Mouse (Mus musculus) liver, embryonic 14.5 days (tissue): ENCODE results near the gene Cep95.

Experiments
- CTCF ChIP-seq: IDR thresholded peaks from 2 replicates; pipeline ENCODE4 v1.5.1; 2016; ENCODE audit warnings: antibody characterized with exemption, low read depth, control low read depth
- EP300 ChIP-seq: IDR thresholded peaks from 2 replicates; pipeline ENCODE4 v1.6.1; 2016; ENCODE audit warnings: antibody characterized with exemption, low read depth

- TF ChIP-seq CTCF (no peak), EP300 (no peak)
Observed at GRCm38 (mm10) chr11:106741232-106741631, 47.8 kb upstream of the Cep95 start.
